Mouse (Mus musculus) neural tube, embryonic 13.5 days (tissue): ENCODE measurements around the gene Olfr1166. TPM values are rescaled to one million over a fixed set of nuclear protein-coding genes. Genes with fewer than 3 reads are reported as not detected.
"Not testable (repeated sequence)": the region's sequence is repeated elsewhere in the genome, so short reads cannot be mapped to it uniquely, and the experiment has no call there.

ENCODE experiments used
- ATAC-seq: fragments of 200-750 bp; cut with Nextera tagmentation; 2 replicates; pipeline ENCODE4 v1.8.0; 2017; ENCODE audit warnings: low read depth, mild to moderate bottlenecking, moderate TSS enrichment, moderate library complexity
- H3K27ac ChIP-seq: fragments of 300-500 bp; sonication (generic); replicated peaks from 2 replicates; pipeline ENCODE4 v1.5.1; 2015; ENCODE audit warnings: moderate library complexity, mild to moderate bottlenecking, inconsistent platforms
- H3K27me3 ChIP-seq: fragments of 300-500 bp; sonication (generic); 2 replicates; pipeline ENCODE4 v1.6.1; 2015; ENCODE audit warnings: mild to moderate bottlenecking, inconsistent platforms
- H3K36me3 ChIP-seq: fragments of 300-500 bp; sonication (generic); 2 replicates; pipeline ENCODE4 v1.6.1; 2015; ENCODE audit warnings: mild to moderate bottlenecking, inconsistent platforms
- H3K4me1 ChIP-seq: fragments of 300-500 bp; sonication (generic); replicated peaks from 2 replicates; pipeline ENCODE4 v1.6.1; 2015; ENCODE audit warnings: inconsistent platforms
- H3K4me2 ChIP-seq: fragments of 300-500 bp; sonication (generic); 2 replicates; pipeline ENCODE4 v1.6.1; 2015; ENCODE audit warnings: inconsistent platforms, mild to moderate bottlenecking, moderate library complexity
- H3K4me3 ChIP-seq: fragments of 300-500 bp; sonication (generic); 2 replicates; pipeline ENCODE4 v1.5.1; 2015; ENCODE audit warnings: mild to moderate bottlenecking, inconsistent platforms
- H3K9ac ChIP-seq: fragments of 300-500 bp; sonication (generic); 2 replicates; pipeline ENCODE4 v1.6.1; 2015; ENCODE audit warnings: moderate library complexity, mild to moderate bottlenecking, inconsistent platforms
- H3K9me3 ChIP-seq: fragments of 300-500 bp; sonication (generic); 2 replicates; pipeline ENCODE4 v1.6.1; 2016; ENCODE audit warnings: inconsistent platforms
- WGBS: fragments of 180-500 bp; shearing (Covaris S2); methylation state at CpG from one replicate; pipeline ENCODE4 v1.1.7; 2015; 5-methylcytosine and 5-hydroxymethylcytosine counted together
- polyA plus RNA-seq: library from polyadenylated mRNA; unstranded; fragments of >200 nt; fragmentation: Nextera tagmentation; extraction: Ambion mirVana; gene quantifications from 2 replicates; pipeline ENCODE4 v1.2.1, GENCODE M21; 2015

Gene Olfr1166
- polyA plus RNA-seq, result not detected in 2 replicates

DNA sequence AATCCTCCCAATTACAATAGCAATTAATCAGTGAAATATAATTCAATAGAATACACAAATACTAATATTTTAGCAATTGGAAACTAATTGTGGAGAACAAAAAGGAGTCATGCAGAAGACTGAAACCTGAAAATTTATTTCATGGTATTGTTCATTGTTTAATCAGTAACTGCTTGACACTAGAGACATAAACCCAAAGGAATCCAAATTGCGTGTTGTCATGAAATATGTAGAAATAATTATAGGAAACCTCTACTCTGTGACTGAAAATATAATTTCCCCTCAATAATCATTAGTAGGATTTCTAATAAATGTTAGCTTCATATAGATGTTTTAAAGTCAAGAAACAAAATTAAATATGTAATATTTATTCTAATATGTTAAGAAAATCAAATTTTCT is at the start of gene Olfr1166:
TSS of gene Olfr1166 (minus strand) at position 101 of the 400 bp plus-strand sequence.
- Histone ChIP-seq H3K4me3 (no peak within 1 kb of the TSS), H3K4me2 (no peak within 1 kb of the TSS), H3K9me3 (no peaks in the 10 kb centered on the region), H3K9ac (no peak within 1 kb of the TSS), H3K27ac (no peak within 1 kb of the TSS), H3K27me3 (no peaks in the 10 kb centered on the region), H3K4me1 (no peaks in the 10 kb centered on the region), H3K36me3 (no peaks in the 10 kb centered on the region)
- ATAC-seq, result no peak
- 94% methylated on average over 1 of the region's 1 CpGs for WGBS

DNA sequence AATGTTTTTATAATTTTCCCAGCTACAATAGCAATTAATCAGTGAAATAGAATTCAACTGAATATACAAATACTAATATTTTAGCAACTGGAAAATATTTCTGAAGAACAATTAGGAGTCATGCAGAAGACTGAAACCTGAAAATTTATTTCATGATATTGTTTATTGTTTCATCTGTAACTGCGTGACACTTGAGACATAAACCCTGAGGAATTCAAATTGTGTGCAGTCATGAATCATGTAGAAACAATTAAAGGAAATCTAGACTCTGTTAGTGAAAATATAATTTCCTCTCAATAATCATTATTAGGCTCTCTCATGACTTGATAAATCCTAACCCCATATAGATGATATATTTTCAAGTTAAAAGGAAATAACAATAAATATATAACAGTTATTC is 27.0 kb upstream of the Olfr1166 start, which contains the start of gene Olfr1167:
TSS of gene Olfr1167 (minus strand) at position 101 of the 400 bp plus-strand sequence.
- H3K4me1 ChIP-seq, H3K27me3 ChIP-seq, H3K4me2 ChIP-seq, H3K9me3 ChIP-seq, H3K9ac ChIP-seq, H3K4me3 ChIP-seq, ATAC-seq, H3K36me3 ChIP-seq, H3K27ac ChIP-seq: not testable (repeated sequence)
- WGBS, result 81% methylated on average over 1 of the region's 1 CpGs

DNA sequence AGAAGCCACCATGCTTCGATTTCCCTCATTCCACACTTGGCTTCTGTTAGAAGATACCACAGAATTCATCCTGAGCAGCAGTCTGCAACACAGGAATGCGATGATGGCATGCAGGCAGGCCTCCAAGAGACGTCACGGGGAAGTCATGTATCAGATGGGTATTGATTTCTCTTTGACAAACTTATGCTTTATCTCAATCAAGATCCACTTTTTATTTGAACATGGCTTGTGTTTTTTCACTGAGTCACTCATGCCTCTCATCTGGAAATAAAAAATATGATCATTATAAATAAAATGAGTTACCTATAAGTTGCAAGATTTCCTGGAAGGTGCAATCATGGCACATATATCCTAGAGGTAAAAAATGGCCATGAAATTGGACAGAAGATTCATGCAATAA is 34.2 kb downstream of the Olfr1166 start, which contains the start of gene Olfr1164:
TSS of gene Olfr1164 (minus strand) at position 101 of the 400 bp plus-strand sequence.
- Histone ChIP-seq H3K9ac (no peak within 1 kb of the TSS), H3K36me3 (no peaks in the 10 kb centered on the region), H3K4me1 (no peaks in the 10 kb centered on the region), H3K9me3 (no peaks in the 10 kb centered on the region), H3K27ac (no peak within 1 kb of the TSS), H3K27me3 (no peaks in the 10 kb centered on the region), H3K4me2 (no peak within 1 kb of the TSS), H3K4me3 (no peak within 1 kb of the TSS)
- ATAC-seq, result no peak
- WGBS, result 79% methylated on average over 4 of the region's 4 CpGs

Other genes starting within 250 kb of the Olfr1166 start
- gene Olfr1153, start 233.3 kb downstream of the Olfr1166 start, polyA plus RNA-seq, result not detected in 2 replicates
- not detected in 2 replicates for gene Olfr1154, start 223.1 kb downstream of the Olfr1166 start, polyA plus RNA-seq
- gene Olfr1155, start 183.1 kb downstream of the Olfr1166 start, polyA plus RNA-seq, result not detected in 2 replicates
- not detected in 2 replicates for gene Olfr1156, start 175.2 kb downstream of the Olfr1166 start, polyA plus RNA-seq
- not detected in 2 replicates for gene Olfr1157, start 160.0 kb downstream of the Olfr1166 start, polyA plus RNA-seq
- gene Olfr74, start 153.6 kb downstream of the Olfr1166 start, polyA plus RNA-seq, result not detected in 2 replicates
- not detected in 2 replicates for gene Olfr1158, start 138.2 kb downstream of the Olfr1166 start, polyA plus RNA-seq
- gene Olfr1160, start 120.0 kb downstream of the Olfr1166 start, polyA plus RNA-seq, result not detected in 2 replicates
- not detected in 2 replicates for gene Olfr1161, start 105.5 kb downstream of the Olfr1166 start, polyA plus RNA-seq
- gene Olfr73, start 90.6 kb downstream of the Olfr1166 start, polyA plus RNA-seq, result not detected in 2 replicates
- gene Olfr1162, start 77.1 kb downstream of the Olfr1166 start, polyA plus RNA-seq, result not detected in 2 replicates
- not detected in 2 replicates for gene Olfr1163, start 56.4 kb downstream of the Olfr1166 start, polyA plus RNA-seq
- not detected in 2 replicates for gene Olfr1164, start 34.3 kb downstream of the Olfr1166 start, polyA plus RNA-seq
- gene Olfr1167, start 26.9 kb upstream of the Olfr1166 start, polyA plus RNA-seq, result not detected in 2 replicates
- gene Olfr1168, start 53.6 kb upstream of the Olfr1166 start, polyA plus RNA-seq, result not detected in 2 replicates
- gene Olfr1170, start 100.1 kb upstream of the Olfr1166 start, polyA plus RNA-seq, result not detected in 2 replicates
- gene Olfr1173, start 151.6 kb upstream of the Olfr1166 start, polyA plus RNA-seq, result not detected in 2 replicates
- not detected in 2 replicates for gene Olfr1174-ps, start 186.9 kb upstream of the Olfr1166 start, polyA plus RNA-seq
- gene Olfr1175-ps, start 198.9 kb upstream of the Olfr1166 start, polyA plus RNA-seq, result not detected in 2 replicates
- gene Olfr1176, start 208.4 kb upstream of the Olfr1166 start, polyA plus RNA-seq, result not detected in 2 replicates
- not detected in 2 replicates for gene Olfr1177-ps, start 218.2 kb upstream of the Olfr1166 start, polyA plus RNA-seq